Mouse (Mus musculus) MEL (cell line): Measurements from ENCODE around the gene Pdlim5. TPM values are rescaled to one million over a fixed set of nuclear protein-coding genes. Genes with fewer than 3 reads are reported as not detected.

Experiments
- DNase-seq: peaks from one replicate; pipeline ENCODE4 v3.0.0; 2011; ENCODE audit warnings: low read depth, low spot score
- H3K27ac ChIP-seq: 2 replicates; pipeline ENCODE4 v1.5.1; 2012; ENCODE audit warnings: low read depth, mild to moderate bottlenecking, control low read depth, low read length, moderate library complexity; ENCODE audit not compliant: control insufficient read depth
- H3K27me3 ChIP-seq, 2 experiments: fragments of 150-350 bp in 1 of 2; sonication (generic) in 1 of 2; 2 replicates each; pipeline ENCODE4 v1.6.1; 2012; ENCODE audit warnings: low read length in 2 of 2, mild to moderate bottlenecking in 2 of 2, improper control_type of control experiment in 1 of 2, moderate library complexity in 1 of 2; ENCODE audit not compliant: insufficient read depth in 2 of 2, control insufficient read depth in 1 of 2
- H3K36me3 ChIP-seq, 2 experiments: 2 replicates each; pipeline ENCODE4 v1.6.1; 2012 to 2014; ENCODE audit warnings: low read length in 2 of 2, improper control_type of control experiment in 1 of 2, inconsistent platforms in 1 of 2, mild to moderate bottlenecking in 1 of 2; ENCODE audit not compliant: insufficient read depth in 2 of 2, control insufficient read depth in 1 of 2
- H3K4me1 ChIP-seq, 2 experiments: fragments of 150-350 bp in 1 of 2; sonication (generic) in 1 of 2; 2 replicates each; pipeline ENCODE4 v1.6.1; 2012; ENCODE audit warnings: low read length in 2 of 2, improper control_type of control experiment in 1 of 2, mild to moderate bottlenecking in 1 of 2; ENCODE audit not compliant: insufficient read depth in 2 of 2, control insufficient read depth in 1 of 2
- H3K4me3 ChIP-seq, 2 experiments: fragments of 150-350 bp in 1 of 2; sonication (generic) in 1 of 2; 2 replicates each; pipeline ENCODE4 v1.5.1; 2012; ENCODE audit warnings: low read depth in 2 of 2, low read length in 2 of 2, mild to moderate bottlenecking in 2 of 2, moderate library complexity in 2 of 2, control low read depth in 1 of 2, improper control_type of control experiment in 1 of 2; ENCODE audit not compliant: control insufficient read depth in 1 of 2, insufficient read depth in 1 of 2
- H3K79me2 ChIP-seq: 2 replicates; pipeline ENCODE4 v1.6.1; 2012; ENCODE audit warnings: mild to moderate bottlenecking, low read length, moderate library complexity; ENCODE audit not compliant: control insufficient read depth, poor library complexity, insufficient read depth
- H3K9ac ChIP-seq: 2 replicates; pipeline ENCODE4 v1.6.1; 2012; ENCODE audit warnings: low read depth, mild to moderate bottlenecking, control low read depth, low read length, moderate library complexity; ENCODE audit not compliant: control insufficient read depth, poor library complexity, severe bottlenecking
- H3K9me3 ChIP-seq: fragments of 150-350 bp; sonication (generic); replicated peaks from 2 replicates; pipeline ENCODE4 v1.6.1; 2012; ENCODE audit warnings: mild to moderate bottlenecking, low read length, improper control_type of control experiment, moderate library complexity; ENCODE audit not compliant: insufficient read depth
- BHLHE40 ChIP-seq: IDR thresholded peaks from 2 replicates; pipeline ENCODE4 v1.6.1; 2012; ENCODE audit warnings: low read depth, mild to moderate bottlenecking, inconsistent platforms, low read length, improper control_type of control experiment, borderline replicate concordance
- CHD1 ChIP-seq: IDR thresholded peaks from 2 replicates; pipeline ENCODE4 v1.6.1; 2012; ENCODE audit warnings: low read depth, mild to moderate bottlenecking, inconsistent platforms, low read length, improper control_type of control experiment
- CTCF ChIP-seq, 3 experiments: IDR thresholded peaks in 2 of 3; conservative IDR thresholded peaks in 1 of 3; 2 replicates each; pipeline ENCODE4 v1.5.1; 2011 to 2012; ENCODE audit warnings: low read length in 3 of 3, low read depth in 2 of 3, mild to moderate bottlenecking in 2 of 3, improper control_type of control experiment in 1 of 3, inconsistent platforms in 1 of 3, mixed read lengths in 1 of 3, moderate library complexity in 1 of 3; ENCODE audit not compliant: control insufficient read depth in 1 of 3, insufficient read depth in 1 of 3, poor library complexity in 1 of 3, severe bottlenecking in 1 of 3
- EP300 ChIP-seq, 2 experiments: IDR thresholded peaks; 2 replicates each; pipeline ENCODE4 v1.6.1; 2011; ENCODE audit warnings: improper control_type of control experiment in 2 of 2, low read length in 2 of 2, low read depth in 1 of 2, mild to moderate bottlenecking in 1 of 2
- ETS1 ChIP-seq: IDR thresholded peaks from 2 replicates; pipeline ENCODE4 v1.6.1; 2012; ENCODE audit warnings: low read depth, mild to moderate bottlenecking, inconsistent platforms, low read length, improper control_type of control experiment, moderate library complexity
- GABPA ChIP-seq: IDR thresholded peaks from 2 replicates; pipeline ENCODE4 v1.6.1; 2012; ENCODE audit warnings: low read depth, mild to moderate bottlenecking, inconsistent platforms, low read length, improper control_type of control experiment, moderate library complexity
- GATA1 ChIP-seq: IDR thresholded peaks from 2 replicates; pipeline ENCODE4 v1.6.1; 2011; ENCODE audit warnings: low read depth, low read length, improper control_type of control experiment
- KAT2A ChIP-seq: conservative IDR thresholded peaks from 2 replicates; pipeline ENCODE4 v1.6.1; 2012; ENCODE audit warnings: low read depth, low read length, improper control_type of control experiment, inconsistent platforms
- MAX ChIP-seq: IDR thresholded peaks from 2 replicates; pipeline ENCODE4 v1.6.1; 2011; ENCODE audit warnings: low read length, improper control_type of control experiment
- MAZ ChIP-seq: IDR thresholded peaks from 2 replicates; pipeline ENCODE4 v1.6.1; 2012; ENCODE audit warnings: low read depth, mild to moderate bottlenecking, inconsistent platforms, low read length, improper control_type of control experiment
- MXI1 ChIP-seq: IDR thresholded peaks from 2 replicates; pipeline ENCODE4 v1.6.1; 2011; ENCODE audit warnings: mild to moderate bottlenecking, low read depth, low read length, improper control_type of control experiment
- MYB ChIP-seq: IDR thresholded peaks from 2 replicates; pipeline ENCODE4 v1.6.1; 2011; ENCODE audit warnings: mild to moderate bottlenecking, low read depth, low read length, improper control_type of control experiment
- NELFE ChIP-seq: IDR thresholded peaks from 2 replicates; pipeline ENCODE4 v1.6.1; 2011; ENCODE audit warnings: low read depth, low read length, improper control_type of control experiment
- POLR2A ChIP-seq, 2 experiments: IDR thresholded peaks; 2 replicates each; pipeline ENCODE4 v1.6.1; 2011 to 2012; ENCODE audit warnings: low read length in 2 of 2, mild to moderate bottlenecking in 2 of 2, control low read depth in 1 of 2, improper control_type of control experiment in 1 of 2, low read depth in 1 of 2, moderate library complexity in 1 of 2; ENCODE audit not compliant: control insufficient read depth in 1 of 2, insufficient read depth in 1 of 2, poor library complexity in 1 of 2
- SMC3 ChIP-seq: IDR thresholded peaks from 2 replicates; pipeline ENCODE4 v1.6.1; 2011; ENCODE audit warnings: low read depth, low read length, improper control_type of control experiment
- TAL1 ChIP-seq: IDR thresholded peaks from 2 replicates; pipeline ENCODE4 v1.6.1; 2012; ENCODE audit warnings: mild to moderate bottlenecking, inconsistent platforms, low read length, moderate library complexity, mixed read lengths
- TBP ChIP-seq: IDR thresholded peaks from 2 replicates; pipeline ENCODE4 v1.8.0; 2011; ENCODE audit warnings: low read depth, low read length, improper control_type of control experiment
- TCF12 ChIP-seq: IDR thresholded peaks from 2 replicates; pipeline ENCODE4 v1.6.1; 2014; ENCODE audit warnings: low read depth, mild to moderate bottlenecking, inconsistent platforms, low read length, improper control_type of control experiment, moderate library complexity
- UBTF ChIP-seq: IDR thresholded peaks from 2 replicates; pipeline ENCODE4 v1.6.1; 2012; ENCODE audit warnings: low read depth, mild to moderate bottlenecking, inconsistent platforms, low read length, improper control_type of control experiment, moderate library complexity, borderline replicate concordance; ENCODE audit not compliant: insufficient read depth
- USF1 ChIP-seq: IDR thresholded peaks from 2 replicates; pipeline ENCODE4 v1.6.1; 2014; ENCODE audit warnings: low read depth, mild to moderate bottlenecking, inconsistent platforms, low read length, improper control_type of control experiment, moderate library complexity
- USF2 ChIP-seq, 2 experiments: IDR thresholded peaks; 2 replicates each; pipeline ENCODE4 v1.6.1; 2011 to 2012; ENCODE audit warnings: improper control_type of control experiment in 2 of 2, low read length in 2 of 2, borderline replicate concordance in 1 of 2, inconsistent platforms in 1 of 2, low read depth in 1 of 2, mild to moderate bottlenecking in 1 of 2; ENCODE audit not compliant: insufficient read depth in 1 of 2
- ZC3H11A ChIP-seq: IDR thresholded peaks from 2 replicates; pipeline ENCODE4 v1.6.1; 2012; ENCODE audit warnings: low read depth, mild to moderate bottlenecking, inconsistent platforms, low read length, improper control_type of control experiment
- ZKSCAN1 ChIP-seq: IDR thresholded peaks from 2 replicates; pipeline ENCODE4 v1.6.1; 2012; ENCODE audit warnings: low read depth, mild to moderate bottlenecking, inconsistent platforms, low read length, improper control_type of control experiment, moderate library complexity
- ZMIZ1 ChIP-seq: IDR thresholded peaks from 2 replicates; pipeline ENCODE4 v1.6.1; 2012; ENCODE audit warnings: low read depth, mild to moderate bottlenecking, inconsistent platforms, low read length, improper control_type of control experiment, moderate library complexity
- ZNF384 ChIP-seq: IDR thresholded peaks from 2 replicates; pipeline ENCODE4 v1.6.1; 2012; ENCODE audit warnings: low read depth, mild to moderate bottlenecking, inconsistent platforms, low read length, improper control_type of control experiment
- polyA plus RNA-seq, 2 experiments: library from polyadenylated mRNA; stranded (reverse) in 1 of 2; unstranded in 1 of 2; fragments of >175 nt in 1 of 2; fragments of >200 nt in 1 of 2; gene quantifications; 2 replicates each; pipeline versions ENCODE4 v1.2.1 to v1.2.4; 2012; ENCODE audit warnings: low replicate concordance in 2 of 2, low read depth in 1 of 2; ENCODE audit not compliant: insufficient read length in 2 of 2, insufficient read depth in 1 of 2, missing spikeins in 1 of 2
- total RNA-seq: library from RNA; depleted of rRNA; stranded (reverse); fragments of 300-350 nt; gene quantifications from 2 replicates; pipeline ENCODE4 v1.2.3, GENCODE M21; 2012

The Pdlim5 gene
- total and polyA plus RNA-seq, 3 experiments: 8.7 to 9.9 TPM; not detected in 1

GRCm38 (mm10) chr3:142358951-142359350, 36.5 kb downstream of the Pdlim5 start:
- H3K36me3 ChIP-seq: peaks cover 0 to 6% of the 10 kb centered on the region in 2 experiments; a peak in 2 of 4 replicates
- no peaks in the 10 kb centered on the region for H3K27me3 ChIP-seq
- no peak overlapping the region for H3K27ac ChIP-seq
- DNase-seq: no peak
- H3K79me2 ChIP-seq: no peaks in the 10 kb centered on the region
- no peak overlapping the region for H3K4me3 ChIP-seq
- TF ChIP-seq POLR2A (IDR thresholded peaks at IDR 0.05; ENCODE audit: control insufficient read depth in 1 of 2, insufficient read depth in 1 of 2, low read depth in 1 of 2, low read length in 2 of 2, poor library complexity in 1 of 2) (no peak), MAZ (no peak), CHD1 (no peak), MAX (no peak), ZKSCAN1 (no peak), EP300 (IDR thresholded peaks at IDR 0.05; ENCODE audit: low read depth in 1 of 2, low read length in 2 of 2) (no peak), ZMIZ1 (no peak), BHLHE40 (no peak), UBTF (no peak), ZC3H11A (no peak), ZNF384 (no peak), MYB (no peak), TCF12 (no peak), USF1 (no peak), TBP (no peak), NELFE (no peak), MXI1 (no peak), CTCF (IDR thresholded peaks at IDR 0.05 in 2 of 3, conservative IDR thresholded peaks at IDR 0.05 in 1 of 3; ENCODE audit: control insufficient read depth in 1 of 3, insufficient read depth in 1 of 3, low read depth in 2 of 3, low read length in 3 of 3, poor library complexity in 1 of 3, severe bottlenecking in 1 of 3) (no peak), GABPA (no peak), KAT2A (no peak)
- TF ChIP-seq, all 39 proteins: peak for 0
- Histone ChIP-seq H3K9ac (no peak overlapping the region), H3K4me1 (no peaks in the 10 kb centered on the region), H3K9me3 (no peaks in the 10 kb centered on the region)

- TF ChIP-seq SMC3 (no peak), USF2 (IDR thresholded peaks at IDR 0.05; ENCODE audit: borderline replicate concordance in 1 of 2, insufficient read depth in 1 of 2, low read depth in 1 of 2, low read length in 2 of 2) (no peak), ZKSCAN1 (no peak), GATA1 (no peak), ETS1 (no peak), EP300 (IDR thresholded peaks at IDR 0.05; ENCODE audit: low read depth in 1 of 2, low read length in 2 of 2) (no peak), TAL1 (no peak)
- TF ChIP-seq, all 39 proteins: peak for 0
- no peaks in the 10 kb centered on the region for H3K27me3 ChIP-seq
- peaks cover 0 to 11% of the 10 kb centered on the region in 2 experiments; a peak in 2 of 4 replicates for H3K36me3 ChIP-seq
- H3K4me3 ChIP-seq: no peak overlapping the region
- no peaks in the 10 kb centered on the region for H3K9me3 ChIP-seq
- peak; percentile 16 for DNase-seq
- no peak overlapping the region for H3K9ac ChIP-seq
- no peak overlapping the region for H3K27ac ChIP-seq
- no peaks in the 10 kb centered on the region for H3K79me2 ChIP-seq
- peaks cover 0 to 4% of the 10 kb centered on the region in 2 experiments; a peak in 2 of 4 replicates for H3K4me1 ChIP-seq
These were observed 38.8 kb downstream of the Pdlim5 start for GRCm38 (mm10) chr3:142356661-142357060.
